Mouse (Mus musculus) E14TG2a.4 (cell line): Measurements from ENCODE around the gene Gm10260.

Source experiments
- CTCF ChIP-seq: conservative IDR thresholded peaks from 2 replicates; pipeline ENCODE4 v1.5.1; 2014; ENCODE audit warnings: low read length
- NANOG ChIP-seq: IDR thresholded peaks from 2 replicates; pipeline ENCODE4 v1.6.1; 2014; ENCODE audit warnings: borderline replicate concordance, low read length, mixed read lengths
- POU5F1 ChIP-seq: IDR thresholded peaks from 2 replicates; pipeline ENCODE4 v1.6.1; 2014; ENCODE audit warnings: low read length, borderline replicate concordance

- TF ChIP-seq CTCF (no peak), NANOG (no peak), POU5F1 (no peak; the same call in 1 of the 2 replicates)
Measured at GRCm38 (mm10) chr13:97747037-97747860, 13.2 kb downstream of the Gm10260 start.
